Mouse (Mus musculus) thymus, postnatal 0 days (tissue): Measurements from ENCODE around the gene Gm21970. TPM values are rescaled to one million over a fixed set of nuclear protein-coding genes. Genes with fewer than 3 reads are reported as not detected.

ENCODE experiments used
- DNase-seq: peaks from one replicate; pipeline ENCODE4 v3.0.0-alpha.2; 2015; ENCODE audit warnings: low spot score
- polyA plus RNA-seq: library from polyadenylated mRNA; unstranded; fragments of >200 nt; fragmentation: Nextera tagmentation; extraction: Ambion mirVana; gene quantifications from 2 replicates; pipeline ENCODE4 v1.2.1, GENCODE M21; 2015

Gm21970 gene
- polyA plus RNA-seq, 1 experiment from 2014 or later: not detected

- DNase-seq: no peak
These were observed 10.1 kb downstream of the Gm21970 start for GRCm38 (mm10) chr16:91401569-91402165.

GRCm38 (mm10) chr16:91403784-91404183, 12.3 kb downstream of the Gm21970 start:
- no peak for DNase-seq

- DNase-seq: no peak
These were observed 12.7 kb downstream of the Gm21970 start for GRCm38 (mm10) chr16:91404187-91404586.

GRCm38 (mm10) chr16:91404828-91405577, 13.5 kb downstream of the Gm21970 start:
- DNase-seq: no peak

GRCm38 (mm10) chr16:91405640-91406584, 14.4 kb downstream of the Gm21970 start, which contains the start of gene Il10rb:
Gene Il10rb (plus strand): TSS chr16:91406164.
- DNase-seq: peak; percentile 72

DNA sequence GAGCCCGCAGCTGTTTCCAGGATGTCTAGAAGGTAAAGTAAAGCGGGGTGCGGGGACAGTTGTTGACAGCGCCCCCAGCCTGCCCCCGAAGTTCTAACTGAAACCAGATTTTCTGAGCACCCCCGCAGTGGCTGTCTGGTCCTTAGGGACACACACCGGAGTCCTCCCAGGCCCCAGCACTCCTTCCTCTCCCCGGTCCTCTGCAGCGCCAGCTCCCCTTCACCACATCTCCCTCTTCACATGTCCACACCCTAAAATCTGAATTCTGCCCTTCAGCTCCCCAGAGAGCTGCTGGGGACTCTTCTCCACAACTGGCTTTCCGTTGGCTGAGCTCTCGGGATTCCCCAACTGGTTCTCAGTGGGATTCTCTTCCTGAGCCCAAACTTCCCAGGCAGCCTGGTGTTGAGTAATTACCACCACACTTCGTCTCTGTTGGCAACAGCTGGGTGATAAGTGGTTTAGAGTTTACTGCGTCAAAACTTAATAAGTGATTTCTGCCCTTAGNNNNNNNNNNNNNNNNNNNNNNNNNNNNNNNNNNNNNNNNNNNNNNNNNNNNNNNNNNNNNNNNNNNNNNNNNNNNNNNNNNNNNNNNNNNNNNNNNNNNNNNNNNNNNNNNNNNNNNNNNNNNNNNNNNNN, 15.2 kb downstream of the Gm21970 start:
- DNase-seq: peak; percentile 63

DNA sequence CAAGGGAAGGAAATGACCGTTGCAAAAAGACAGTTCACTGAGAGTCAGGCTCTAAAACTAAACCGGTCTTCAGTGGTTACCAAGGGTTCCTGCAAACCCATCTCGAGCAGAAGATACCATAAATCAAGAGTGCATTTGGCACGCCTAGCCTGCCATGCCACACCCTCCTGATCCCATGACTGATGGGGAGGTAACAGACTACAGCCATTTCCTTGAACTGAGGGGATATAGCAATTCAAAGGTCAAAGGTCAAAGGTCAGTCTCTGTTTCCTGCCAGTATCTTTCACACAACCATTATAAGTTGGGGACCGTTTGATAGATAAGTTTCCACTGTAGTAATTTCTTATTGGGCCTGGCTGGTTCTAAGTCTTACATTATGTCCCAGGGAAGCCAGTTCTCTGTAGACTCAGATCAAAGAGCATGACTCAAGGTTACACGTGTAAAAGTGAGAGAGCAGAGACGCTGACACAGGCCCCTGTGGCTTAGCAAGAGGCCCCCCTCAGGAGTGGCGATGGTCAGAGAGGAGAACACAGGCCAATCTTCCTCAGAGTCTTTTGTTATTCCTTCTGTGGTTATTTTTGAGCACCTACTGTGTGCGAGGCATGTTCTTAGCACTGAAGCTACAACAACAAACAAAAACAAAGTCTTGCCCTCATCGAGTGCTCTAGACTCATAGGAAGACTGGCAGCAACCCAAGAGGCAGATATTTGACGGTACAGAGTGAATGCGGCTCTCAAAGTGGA, 21.8 kb downstream of the Gm21970 start:
- peak; percentile 46 for DNase-seq

DNA sequence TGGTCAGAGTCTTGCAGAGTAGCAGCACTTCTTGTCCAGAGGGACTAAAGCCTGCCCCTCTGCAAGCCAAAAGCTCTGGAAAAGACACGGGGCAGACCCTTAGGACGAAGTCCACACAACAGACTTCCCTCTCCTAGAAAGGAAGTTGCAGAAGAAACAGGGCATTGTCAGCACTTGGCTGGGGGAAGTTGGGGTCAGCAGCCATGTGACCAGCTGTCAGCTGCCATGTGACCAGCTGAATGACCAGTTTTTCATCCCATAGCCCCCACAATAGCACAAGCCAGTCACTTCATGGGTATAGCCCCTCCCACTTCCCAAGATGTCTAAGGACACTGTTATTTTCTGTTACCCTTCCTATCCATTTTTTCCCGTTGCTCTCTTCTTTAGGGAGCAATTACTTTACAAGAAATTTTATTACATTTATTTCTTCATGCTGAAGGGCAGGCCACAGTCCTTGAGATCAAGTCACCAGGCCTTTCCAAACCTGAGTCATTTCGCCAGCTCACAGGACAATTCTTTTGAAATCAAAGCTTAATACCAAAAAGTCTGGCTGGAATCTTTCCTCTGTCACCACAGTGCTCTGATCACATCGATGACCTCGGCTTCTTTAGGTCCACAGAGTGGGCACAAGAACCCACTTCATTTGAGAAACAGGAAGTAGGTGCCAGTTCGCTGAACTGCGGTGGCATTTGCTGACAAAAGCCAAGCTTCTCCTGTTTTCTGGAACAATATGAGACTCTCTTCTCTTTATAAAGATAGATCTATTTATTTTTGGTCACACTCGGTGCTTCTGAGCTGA, 24.1 kb downstream of the Gm21970 start:
- no peak for DNase-seq

- DNase-seq: no peak
These were observed 24.8 kb downstream of the Gm21970 start for GRCm38 (mm10) chr16:91416357-91416756.

GRCm38 (mm10) chr16:91416938-91417337, 25.4 kb downstream of the Gm21970 start:
- DNase-seq: no peak

- DNase-seq: no peak
These were observed 27.0 kb downstream of the Gm21970 start for GRCm38 (mm10) chr16:91418531-91418930.

- no peak for DNase-seq
These were observed 34.3 kb downstream of the Gm21970 start for GRCm38 (mm10) chr16:91425816-91426215.

GRCm38 (mm10) chr16:91426586-91426985, 35.1 kb downstream of the Gm21970 start:
- no peak for DNase-seq

- DNase-seq: no peak
These were observed 35.9 kb downstream of the Gm21970 start for GRCm38 (mm10) chr16:91427461-91427860.

- DNase-seq: no peak
These were observed 36.8 kb downstream of the Gm21970 start for GRCm38 (mm10) chr16:91428259-91428865.

GRCm38 (mm10) chr16:91432720-91433328, 41.3 kb downstream of the Gm21970 start:
- DNase-seq: no peak

GRCm38 (mm10) chr16:91433329-91433933, 41.9 kb downstream of the Gm21970 start:
- peak; percentile 72 for DNase-seq

- no peak for DNase-seq
These were observed 42.6 kb downstream of the Gm21970 start for GRCm38 (mm10) chr16:91434119-91434518.
